Mouse (Mus musculus) limb, embryonic 10.5 days (tissue): Measurements from ENCODE around the gene Hmga1b. TPM values are rescaled to one million over a fixed set of nuclear protein-coding genes. Genes with fewer than 3 reads are reported as not detected.
A peak's percentile ranks its signal among the peaks of the same experiment; 100 is the strongest.
"Not testable (repeated sequence)": the region's sequence is repeated elsewhere in the genome, so short reads cannot be mapped to it uniquely, and the experiment has no call there.

Source experiments
- DNase-seq: peaks from one replicate; pipeline ENCODE4 v3.0.0-alpha.2; 2017; ENCODE audit warnings: low spot score
- H3K27ac ChIP-seq: fragments of 300-500 bp; sonication (generic); 2 replicates; pipeline ENCODE4 v1.5.1; 2016; ENCODE audit warnings: mild to moderate bottlenecking
- H3K27me3 ChIP-seq: fragments of 300-500 bp; sonication (generic); 2 replicates; pipeline ENCODE4 v1.6.1; 2016; ENCODE audit warnings: low read depth, mild to moderate bottlenecking; ENCODE audit not compliant: poor library complexity, severe bottlenecking
- H3K36me3 ChIP-seq: fragments of 300-500 bp; sonication (generic); 2 replicates; pipeline ENCODE4 v1.6.1; 2016; ENCODE audit warnings: mild to moderate bottlenecking, moderate library complexity
- H3K4me1 ChIP-seq: fragments of 300-500 bp; sonication (generic); 2 replicates; pipeline ENCODE4 v1.6.1; 2016
- H3K4me3 ChIP-seq: fragments of 300-500 bp; sonication (generic); 2 replicates; pipeline ENCODE4 v1.5.1; 2016; ENCODE audit warnings: mild to moderate bottlenecking, moderate library complexity
- H3K9me3 ChIP-seq: fragments of 300-500 bp; sonication (generic); replicated peaks from 2 replicates; pipeline ENCODE4 v1.6.1; 2016; ENCODE audit warnings: mild to moderate bottlenecking
- WGBS: fragments of 180-500 bp; shearing (Covaris S2); methylation state at CpG from one replicate; pipeline ENCODE4 v1.1.7; 2016; 5-methylcytosine and 5-hydroxymethylcytosine counted together
- polyA plus RNA-seq: library from polyadenylated mRNA; unstranded; fragments of >200 nt; fragmentation: Nextera tagmentation; extraction: Ambion mirVana; gene quantifications from 2 replicates; pipeline ENCODE4 v1.2.1, GENCODE M21; 2016

The Hmga1b gene
- polyA plus RNA-seq, 1 experiment from 2014 or later = 9.3 TPM

DNA sequence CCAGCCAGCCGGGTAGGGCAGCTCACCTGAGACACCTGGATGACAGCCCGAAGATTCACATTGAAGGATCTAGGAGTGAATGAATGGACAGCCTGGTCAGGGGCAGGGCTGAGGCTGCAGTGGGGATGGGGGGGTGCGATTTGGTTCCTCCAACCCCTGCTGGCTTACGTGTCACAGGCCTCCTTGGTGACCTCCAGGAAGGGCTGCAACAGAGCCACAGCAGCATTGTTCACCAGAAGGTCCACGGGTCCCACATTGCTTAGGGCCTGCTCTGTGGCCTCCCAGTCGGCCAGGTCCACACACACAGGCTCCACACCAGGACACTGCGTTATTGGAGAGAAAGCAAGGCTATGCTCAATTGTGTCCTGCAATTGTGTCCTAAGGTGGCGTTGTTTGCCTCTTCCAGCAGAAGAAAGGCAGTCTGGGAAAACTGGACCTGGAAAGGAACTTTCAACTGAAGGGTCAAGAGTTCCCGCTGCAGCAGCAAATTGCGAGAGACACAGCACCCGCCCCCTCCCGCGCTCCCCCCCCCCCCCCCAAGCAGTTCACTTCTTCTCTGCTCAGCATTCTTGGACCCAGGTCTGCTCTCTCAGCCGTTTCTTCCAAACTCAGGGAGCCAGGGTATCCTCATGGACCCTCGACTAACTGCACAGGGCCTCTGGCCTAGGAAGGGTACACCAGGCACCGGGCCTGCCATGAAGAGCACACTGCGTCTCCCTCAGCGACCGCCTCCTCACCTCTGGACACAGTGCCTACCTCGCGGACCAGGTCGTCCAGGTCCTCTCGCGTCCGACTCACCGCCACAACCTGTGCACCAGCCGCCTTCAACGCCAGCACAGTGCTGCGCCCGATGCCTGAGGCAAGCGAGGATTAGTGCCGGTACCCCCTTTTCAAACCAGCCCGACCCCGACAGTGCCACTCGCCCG lies 36.1 kb upstream of the Hmga1b start:
- H3K27me3 ChIP-seq = peaks cover 58% of the 10 kb centered on the region

GRCm38 (mm10) chr11:120727169-120727527 lies 35.4 kb upstream of the Hmga1b start, which contains the start of gene Dcxr:
Dcxr (minus strand) TSS chr11:120727281.
- Histone ChIP-seq H3K36me3 (peaks cover 3% of the 10 kb centered on the region), H3K4me1 (peaks cover 29% of the 10 kb centered on the region), H3K27ac (peak within 1 kb of the TSS; percentile 46; the same call in 1 of the 2 replicates), H3K4me3 (peak within 1 kb of the TSS; percentile 66), H3K27me3 (peaks cover 52% of the 10 kb centered on the region), H3K9me3 (no peaks in the 10 kb centered on the region)
- DNase-seq = peak; percentile 85
- under 1% methylated on average over 14 of the region's 14 CpGs for WGBS

More for the DNA sequence above, 36.1 kb upstream of the Hmga1b start:
- Histone ChIP-seq H3K4me1 (peaks cover 35% of the 10 kb centered on the region), H3K9me3 (no peaks in the 10 kb centered on the region), H3K36me3 (peaks cover 3% of the 10 kb centered on the region), H3K27ac (peak overlapping the region; percentile 46; the same call in 1 of the 2 replicates), H3K4me3 (peak overlapping the region; percentile 66)
- no peak for DNase-seq
- 19% methylated on average over 34 of the region's 36 CpGs for WGBS

DNA sequence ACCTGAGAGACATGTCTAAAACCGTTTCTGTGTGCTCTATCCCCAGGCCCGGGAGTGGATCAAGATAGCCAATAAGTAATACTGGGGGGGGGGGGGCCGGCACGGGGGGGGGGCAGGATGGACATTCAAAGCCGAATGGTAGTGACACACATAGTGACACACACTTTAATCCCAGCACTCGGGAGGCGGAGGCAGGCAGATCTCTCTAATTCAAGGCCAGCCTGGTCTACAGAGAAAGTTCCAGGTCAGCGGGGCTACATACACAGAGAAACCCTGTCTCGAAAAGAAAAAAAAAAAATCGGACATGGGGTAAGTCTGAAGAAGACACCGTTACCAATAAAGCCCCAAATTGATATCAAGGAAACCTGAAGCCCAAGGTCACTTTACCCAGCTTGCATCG lies 35.0 kb upstream of the Hmga1b start:
- Histone ChIP-seq H3K4me1 (peaks cover 26% of the 10 kb centered on the region), H3K4me3 (peak overlapping the region; percentile 66; the same call in 1 of the 2 replicates), H3K36me3 (peaks cover 3% of the 10 kb centered on the region), H3K27ac (no peak overlapping the region), H3K9me3 (no peaks in the 10 kb centered on the region), H3K27me3 (peaks cover 48% of the 10 kb centered on the region)
- DNase-seq = no peak
- WGBS = 65% methylated on average over 12 of the region's 12 CpGs

DNA sequence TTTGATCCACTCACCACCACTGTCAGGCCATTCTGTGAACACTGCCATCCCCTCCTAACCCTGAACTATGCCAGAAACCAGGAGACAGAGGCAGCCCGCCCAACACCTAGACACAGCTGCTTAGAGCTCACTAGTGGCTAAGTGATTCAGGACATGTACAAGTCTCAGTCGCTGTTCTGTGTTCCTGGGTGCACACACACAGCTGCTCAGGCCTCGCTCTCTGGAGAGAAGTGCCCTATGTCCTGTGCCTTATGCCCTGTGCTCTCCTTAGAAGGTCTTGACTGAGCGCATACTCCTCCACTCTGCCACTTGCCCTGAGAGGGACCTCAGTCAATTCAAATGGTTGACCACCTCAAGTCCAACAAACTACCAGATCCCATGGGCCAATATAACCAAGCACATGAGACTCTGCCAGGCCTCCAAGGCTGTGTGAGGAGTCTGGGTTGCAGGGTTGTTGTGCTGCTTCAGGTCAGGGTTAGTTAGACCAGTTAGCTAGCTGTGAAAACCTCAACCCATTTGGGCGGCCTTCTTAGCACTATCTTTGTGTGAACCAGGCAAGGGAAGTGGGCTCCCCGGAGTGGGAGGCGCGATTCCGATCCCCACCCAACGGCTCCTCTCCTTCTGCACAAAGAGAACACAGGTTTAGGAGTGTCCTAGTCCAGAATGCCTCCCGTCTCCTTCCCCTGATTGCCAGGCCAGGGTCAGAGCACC lies 33.9 kb upstream of the Hmga1b start:
- Histone ChIP-seq H3K9me3 (no peaks in the 10 kb centered on the region), H3K27ac (peak overlapping the region; percentile 71), H3K4me1 (peaks cover 24% of the 10 kb centered on the region), H3K4me3 (peak overlapping the region; percentile 35), H3K27me3 (peaks cover 36% of the 10 kb centered on the region), H3K36me3 (no peaks in the 10 kb centered on the region; the same call in none of the 2 replicates)
- WGBS = 69% methylated on average over 11 of the region's 11 CpGs
- DNase-seq = no peak

DNA sequence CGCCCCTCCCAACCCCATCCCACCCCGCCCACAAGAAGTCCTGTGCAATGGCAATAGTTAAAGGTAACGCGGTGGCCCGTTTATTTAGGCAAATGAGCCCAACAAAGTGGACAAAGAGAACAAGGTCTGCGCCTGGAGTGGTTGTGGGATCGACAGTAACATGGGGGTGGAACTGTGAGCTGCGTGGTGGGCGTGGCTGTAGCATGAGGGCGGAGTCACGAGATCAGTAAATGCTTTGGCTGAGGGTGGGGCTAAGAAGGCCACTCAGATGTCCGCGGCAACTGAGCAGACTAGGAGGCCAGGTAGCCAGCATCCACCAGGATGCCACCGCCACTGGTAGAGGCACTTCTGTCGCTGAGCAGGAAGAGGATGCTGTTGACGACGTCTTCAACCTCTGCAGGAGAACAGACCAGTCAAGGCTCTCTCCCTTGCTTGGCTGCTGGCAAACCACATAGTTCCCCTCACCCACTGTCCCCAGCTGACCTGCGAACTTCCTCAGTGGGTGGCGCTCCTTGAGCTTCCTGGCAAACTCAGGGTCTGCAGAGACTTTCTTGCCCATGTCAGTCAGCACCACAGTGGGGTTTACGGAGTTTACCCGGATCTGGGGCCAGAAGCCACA lies 33.1 kb upstream of the Hmga1b start:
- H3K36me3 ChIP-seq, H3K9me3 ChIP-seq: not testable (repeated sequence)
- peak; percentile 70 for DNase-seq
- peak overlapping the region; percentile 71 for H3K27ac ChIP-seq
- H3K4me1 ChIP-seq = peaks cover 24% of the 10 kb centered on the region
- H3K4me3 ChIP-seq = peak overlapping the region; percentile 35
- peaks cover 35% of the 10 kb centered on the region for H3K27me3 ChIP-seq
- 6% methylated on average over 19 of the region's 21 CpGs for WGBS

GRCm38 (mm10) chr11:120730331-120730870 lies 32.2 kb upstream of the Hmga1b start:
- WGBS = 86% methylated on average over 10 of the region's 10 CpGs

DNA sequence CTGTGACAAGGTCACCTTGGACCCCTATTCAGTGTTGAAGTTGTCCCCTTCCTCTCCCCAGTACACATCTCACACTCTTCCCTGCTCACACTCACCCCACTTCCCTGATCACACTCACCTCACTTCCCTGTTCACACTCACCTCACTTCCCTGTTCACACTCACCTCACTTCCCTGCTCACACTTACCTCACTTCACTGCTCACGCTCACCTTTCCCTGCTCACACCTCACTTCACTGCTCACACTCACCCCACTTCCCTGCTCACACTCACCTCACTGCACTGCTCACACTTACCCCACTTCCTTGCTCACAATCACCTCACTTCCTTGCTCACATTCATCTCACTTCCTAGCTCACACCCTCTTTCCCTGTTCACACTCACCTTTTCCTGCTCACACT lies 31.2 kb upstream of the Hmga1b start:
- Histone ChIP-seq H3K4me1 (peaks cover 21% of the 10 kb centered on the region), H3K27ac (no peak overlapping the region), H3K9me3 (no peaks in the 10 kb centered on the region), H3K27me3 (peaks cover 18% of the 10 kb centered on the region), H3K4me3 (no peak overlapping the region), H3K36me3 (no peaks in the 10 kb centered on the region)
- 87% methylated on average over 1 of the region's 1 CpGs for WGBS
- DNase-seq = no peak

More at GRCm38 (mm10) chr11:120730331-120730870, 32.2 kb upstream of the Hmga1b start:
- no peak for DNase-seq
- peaks cover 24% of the 10 kb centered on the region for H3K4me1 ChIP-seq
- no peaks in the 10 kb centered on the region; the same call in 1 of the 2 replicates for H3K36me3 ChIP-seq
- H3K27ac ChIP-seq = no peak overlapping the region
- H3K4me3 ChIP-seq = no peak overlapping the region
- H3K27me3 ChIP-seq = peaks cover 28% of the 10 kb centered on the region
- no peaks in the 10 kb centered on the region for H3K9me3 ChIP-seq

GRCm38 (mm10) chr11:120731858-120732680 lies 30.5 kb upstream of the Hmga1b start, which contains the start of gene Cbr2:
Cbr2 (minus strand) TSS chr11:120732114.
- H3K4me1 ChIP-seq = peaks cover 14% of the 10 kb centered on the region
- 74% methylated on average over 12 of the region's 12 CpGs for WGBS
- H3K36me3 ChIP-seq = no peaks in the 10 kb centered on the region
- no peak within 1 kb of the TSS for H3K4me3 ChIP-seq
- H3K9me3 ChIP-seq = no peaks in the 10 kb centered on the region
- no peak for DNase-seq
- peaks cover 16% of the 10 kb centered on the region for H3K27me3 ChIP-seq
- no peak within 1 kb of the TSS for H3K27ac ChIP-seq

GRCm38 (mm10) chr11:120733521-120733920 lies 29.1 kb upstream of the Hmga1b start:
- Histone ChIP-seq H3K36me3 (no peaks in the 10 kb centered on the region), H3K27me3 (peaks cover 13% of the 10 kb centered on the region), H3K4me1 (peaks cover 12% of the 10 kb centered on the region), H3K9me3 (no peaks in the 10 kb centered on the region), H3K4me3 (no peak overlapping the region), H3K27ac (no peak overlapping the region)
- no peak for DNase-seq
- 76% methylated on average over 6 of the region's 6 CpGs for WGBS

GRCm38 (mm10) chr11:120736424-120736823 lies 26.2 kb upstream of the Hmga1b start:
- no peaks in the 10 kb centered on the region for H3K36me3 ChIP-seq
- no peak overlapping the region for H3K27ac ChIP-seq
- no peaks in the 10 kb centered on the region for H3K27me3 ChIP-seq
- H3K4me3 ChIP-seq = no peak overlapping the region
- WGBS = 79% methylated on average over 6 of the region's 6 CpGs
- no peaks in the 10 kb centered on the region for H3K9me3 ChIP-seq
- no peak for DNase-seq
- H3K4me1 ChIP-seq = 0 out of 2 replicates have a peak, but pooled peaks cover 2% of the 10 kb centered on the region

GRCm38 (mm10) chr11:120740981-120741380 lies 21.6 kb upstream of the Hmga1b start:
- H3K4me3 ChIP-seq = no peak overlapping the region
- H3K36me3 ChIP-seq = no peaks in the 10 kb centered on the region
- H3K4me1 ChIP-seq = no peaks in the 10 kb centered on the region
- H3K27ac ChIP-seq = no peak overlapping the region
- WGBS = 93% methylated on average over 5 of the region's 5 CpGs
- H3K27me3 ChIP-seq = no peaks in the 10 kb centered on the region
- no peaks in the 10 kb centered on the region for H3K9me3 ChIP-seq
- no peak for DNase-seq
